Mouse (Mus musculus) left cerebral cortex, postnatal 4 days (tissue): ENCODE data around the gene Olfr181. TPM values are rescaled to one million over a fixed set of nuclear protein-coding genes. Genes with fewer than 3 reads are reported as not detected.

Source experiments
- DNase-seq: peaks from one replicate; pipeline ENCODE4 v3.0.0-alpha.2; 2022
- intact Hi-C: fragments of 180-260 bp; cut with DNase I; formaldehyde crosslinking; loops from one replicate; pipeline ENCODE4 v1.15.1; 2025
- total RNA-seq, 2 experiments: library from RNA; stranded (reverse); gene quantifications; 2 replicates each; pipeline ENCODE4 v1.2.3; 2021

Olfr181 gene
- total RNA-seq: not detected

- intact Hi-C loops: no loop called here
Observed at GRCm38 (mm10) chr16:58928655-58929054, at the start of gene Olfr181. Olfr181 (minus strand) TSS chr16:58928755.

DNA sequence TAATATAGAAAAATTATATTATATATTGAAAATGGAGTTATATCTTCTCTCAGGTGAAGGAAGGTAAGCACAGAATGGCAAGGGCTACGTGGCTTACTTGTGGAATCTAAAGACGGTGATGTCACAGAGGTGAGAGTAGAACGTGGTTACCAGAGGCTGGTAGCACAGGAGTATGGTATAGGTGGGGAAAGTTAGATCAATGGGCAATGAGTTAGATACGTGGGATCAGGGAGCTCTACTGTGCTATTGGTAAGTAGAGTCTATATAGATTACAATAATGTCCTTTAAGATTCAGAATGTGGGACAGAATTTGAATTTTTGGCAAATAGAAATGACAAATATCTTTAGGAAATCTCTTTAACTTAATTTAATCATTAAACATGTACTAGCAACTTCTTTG, 737 bp upstream of the Olfr181 start, which contains the start of gene Olfr180:
Olfr180 (minus strand) TSS at position 101 of the 400 bp plus-strand sequence.
- DNase-seq: no peak

More at GRCm38 (mm10) chr16:58928655-58929054, at the start of gene Olfr181:
- DNase-seq: no peak

DNA sequence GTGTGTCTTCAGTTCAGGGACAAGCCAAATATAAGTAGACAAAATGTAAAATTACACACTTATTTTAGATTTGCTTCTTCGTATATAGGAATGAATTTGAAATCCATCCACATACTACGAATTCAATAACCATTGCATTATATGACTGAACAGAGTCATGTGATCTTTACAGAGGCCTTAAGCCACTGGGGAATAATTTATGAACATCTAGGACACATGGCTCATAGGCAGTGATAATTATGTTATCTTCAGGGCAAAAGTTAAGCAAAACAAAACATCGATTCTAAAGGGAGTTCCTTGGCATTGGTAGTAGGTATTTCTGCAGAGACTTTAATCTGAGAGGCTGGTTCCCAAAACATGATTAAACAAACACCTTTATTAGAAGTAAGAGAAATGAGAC, 36.6 kb downstream of the Olfr181 start, which contains the start of gene Olfr178:
Olfr178 (minus strand) TSS at position 101 of the 400 bp plus-strand sequence.
- DNase-seq: no peak
- intact Hi-C loops: no loop called here

More for the DNA sequence above, 737 bp upstream of the Olfr181 start, which contains the start of gene Olfr180:
- intact Hi-C loops: no loop called here

DNA sequence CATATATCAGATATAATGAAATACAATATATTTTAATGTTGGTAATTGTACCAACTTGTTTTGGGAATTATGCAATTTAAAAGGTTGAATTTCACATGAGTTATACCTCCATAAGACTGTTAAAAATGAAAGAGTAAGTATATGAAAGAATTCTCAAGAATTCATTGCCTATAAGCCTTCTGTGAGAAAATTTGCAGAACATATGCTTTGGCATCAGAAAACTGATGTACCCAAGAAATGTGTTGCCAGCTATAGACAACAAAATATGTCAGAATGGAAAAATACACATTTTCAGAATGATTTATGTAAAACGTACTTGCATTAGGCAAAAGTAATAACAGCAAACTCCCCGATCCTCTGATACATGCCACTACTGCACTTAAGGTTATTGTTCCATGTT, 44.1 kb downstream of the Olfr181 start:
- DNase-seq: no peak
- intact Hi-C loops: no loop called here

Other genes starting within 250 kb of the Olfr181 start
- not detected for gene Gpr15, start 209.7 kb downstream of the Olfr181 start, total RNA-seq
- 100 to 1,000 TPM in 1 of 2 experiments, 10 to 100 TPM in 1; 93.9 to 111 TPM for gene Cldnd1, start 200.8 kb downstream of the Olfr181 start, total RNA-seq
- not detected for gene Olfr172, start 165.6 kb downstream of the Olfr181 start, total RNA-seq
- not detected for gene Olfr173, start 128.5 kb downstream of the Olfr181 start, total RNA-seq
- not detected for gene Olfr175-ps1, start 102.0 kb downstream of the Olfr181 start, total RNA-seq
- gene Olfr177, start 54.0 kb downstream of the Olfr181 start, total RNA-seq: not detected
- gene Olfr178, start 36.7 kb downstream of the Olfr181 start, total RNA-seq: not detected
- not detected for gene Olfr180, start 637 bp upstream of the Olfr181 start, total RNA-seq
- not detected for gene Olfr183, start 66.6 kb upstream of the Olfr181 start, total RNA-seq
- gene Olfr186, start 101.5 kb upstream of the Olfr181 start, total RNA-seq: not detected
- gene Olfr187, start 111.0 kb upstream of the Olfr181 start, total RNA-seq: not detected
- gene Olfr190, start 149.2 kb upstream of the Olfr181 start, total RNA-seq: not detected
- gene Olfr191, start 161.1 kb upstream of the Olfr181 start, total RNA-seq: not detected
- gene Olfr193, start 183.1 kb upstream of the Olfr181 start, total RNA-seq: not detected
- gene Olfr194, start 192.3 kb upstream of the Olfr181 start, total RNA-seq: not detected
- gene Olfr195, start 218.3 kb upstream of the Olfr181 start, total RNA-seq: not detected
- gene Olfr196, start 241.7 kb upstream of the Olfr181 start, total RNA-seq: not detected